Mouse (Mus musculus) urinary bladder, adult 18-20 months (tissue): ENCODE measurements around the gene Foxd4.
"Not testable (repeated sequence)": the region's sequence is repeated elsewhere in the genome, so short reads cannot be mapped to it uniquely, and the experiment has no call there.

Experiments
- DNase-seq, 2 experiments: peaks; one replicate each; pipeline ENCODE4 v3.0.0; 2022; ENCODE audit warnings: low spot score in 2 of 2, mixed read lengths in 2 of 2

Foxd4 gene

DNA sequence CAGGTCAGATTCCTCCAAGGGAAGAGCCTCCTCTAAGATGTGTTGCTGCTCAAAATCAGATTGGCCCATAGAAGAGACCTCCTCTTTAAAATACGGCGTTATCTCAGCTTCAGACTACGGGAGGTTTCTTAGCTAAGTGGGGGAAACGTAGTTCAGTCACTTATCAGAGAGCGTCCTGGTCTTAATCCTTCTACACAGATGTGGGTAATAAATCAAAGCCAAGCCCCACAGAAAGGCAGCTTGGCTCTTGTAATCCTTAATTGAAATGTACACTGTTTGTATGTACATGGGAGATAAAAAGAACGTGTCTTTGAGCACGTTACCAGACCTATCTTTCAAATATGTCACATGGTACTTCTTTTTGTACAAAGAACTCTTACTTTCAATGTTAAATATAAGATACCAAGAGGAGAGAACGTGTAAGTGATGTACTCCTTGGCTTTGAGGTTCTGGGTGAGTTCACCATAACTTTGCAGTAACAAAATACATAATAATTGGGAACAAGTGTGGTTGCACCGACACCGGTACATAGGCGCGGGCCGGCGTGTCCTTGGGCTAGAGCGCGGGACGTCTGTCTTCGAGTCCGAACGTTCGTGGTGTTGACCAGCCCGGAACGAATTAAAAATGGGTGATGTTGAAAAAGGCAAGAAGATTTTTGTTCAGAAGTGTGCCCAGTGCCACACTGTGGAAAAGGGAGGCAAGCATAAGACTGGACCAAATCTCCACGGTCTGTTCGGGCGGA is 25.7 kb downstream of the Foxd4 start, which contains the start of gene Gm10053:
Gm10053 (plus strand) TSS at position 558 of the 742 bp plus-strand sequence.
- not testable (repeated sequence) for DNase-seq

DNA sequence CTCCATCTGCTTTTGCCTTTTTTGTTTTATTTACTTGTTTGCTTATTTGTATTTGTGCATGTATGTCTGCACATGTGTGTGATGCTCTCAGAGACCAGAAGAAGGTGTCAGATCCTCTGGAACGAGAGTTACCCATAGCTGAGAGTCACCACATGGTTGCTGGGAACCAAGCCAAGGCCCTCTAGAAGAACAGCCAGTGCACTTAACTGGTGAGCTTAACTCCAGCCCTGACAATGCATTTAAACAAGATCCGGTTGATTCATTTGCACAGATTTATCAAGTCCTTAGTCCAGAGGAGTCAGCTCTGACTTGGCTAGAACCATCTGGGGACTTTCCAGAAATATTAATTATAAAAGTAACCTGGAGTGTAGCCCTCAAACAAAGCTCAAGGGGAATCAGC is 27.1 kb downstream of the Foxd4 start:
- DNase-seq: no peak

DNA sequence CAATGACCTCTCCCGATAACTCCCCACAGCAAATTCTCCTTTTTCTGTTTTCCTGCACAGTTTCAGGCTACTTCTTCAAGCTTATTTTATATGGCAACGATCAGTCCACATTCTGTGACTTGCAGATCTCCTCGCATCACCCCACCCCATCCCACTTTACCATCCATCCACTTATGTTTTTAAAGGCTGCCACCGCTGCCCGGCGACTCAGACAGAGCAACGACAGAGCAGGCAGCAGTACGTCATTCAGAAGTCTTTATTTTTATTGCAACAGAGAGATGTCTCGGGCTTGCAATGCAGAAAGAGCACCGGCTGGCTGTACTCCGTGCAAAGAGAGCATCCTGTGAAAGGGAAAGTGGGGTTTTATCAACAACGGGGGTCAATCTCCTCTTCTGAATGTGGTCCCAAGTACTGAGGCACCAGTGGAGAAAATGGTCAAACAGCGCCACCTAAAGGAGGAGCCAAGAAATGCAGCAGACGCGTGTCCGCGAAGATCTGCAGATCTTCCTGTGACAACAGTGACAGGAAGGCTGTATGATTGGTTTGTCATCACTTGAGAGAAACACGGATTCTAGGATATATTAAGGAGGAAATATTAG is 29.9 kb downstream of the Foxd4 start:
- DNase-seq: peak; percentile 20 to 41

DNA sequence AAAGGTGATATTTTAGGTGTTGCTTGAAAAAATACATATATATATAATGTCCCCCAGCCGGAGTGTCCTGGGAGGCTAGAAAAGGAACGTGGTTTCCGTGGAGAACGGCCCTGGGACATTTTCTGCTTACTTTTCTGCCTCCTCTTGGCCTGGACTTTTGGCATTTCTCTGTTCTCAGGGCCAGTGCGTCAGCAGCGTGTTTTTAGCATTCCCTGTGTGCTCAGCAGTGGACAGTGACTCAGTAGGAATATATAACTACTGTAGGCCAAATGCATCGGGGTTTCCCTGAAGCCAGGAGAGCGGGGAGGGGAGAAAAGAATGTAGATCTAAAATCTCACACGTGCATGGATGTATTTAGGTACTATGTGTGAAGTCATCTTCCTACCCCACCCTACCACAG is 35.6 kb downstream of the Foxd4 start:
- no peak for DNase-seq

DNA sequence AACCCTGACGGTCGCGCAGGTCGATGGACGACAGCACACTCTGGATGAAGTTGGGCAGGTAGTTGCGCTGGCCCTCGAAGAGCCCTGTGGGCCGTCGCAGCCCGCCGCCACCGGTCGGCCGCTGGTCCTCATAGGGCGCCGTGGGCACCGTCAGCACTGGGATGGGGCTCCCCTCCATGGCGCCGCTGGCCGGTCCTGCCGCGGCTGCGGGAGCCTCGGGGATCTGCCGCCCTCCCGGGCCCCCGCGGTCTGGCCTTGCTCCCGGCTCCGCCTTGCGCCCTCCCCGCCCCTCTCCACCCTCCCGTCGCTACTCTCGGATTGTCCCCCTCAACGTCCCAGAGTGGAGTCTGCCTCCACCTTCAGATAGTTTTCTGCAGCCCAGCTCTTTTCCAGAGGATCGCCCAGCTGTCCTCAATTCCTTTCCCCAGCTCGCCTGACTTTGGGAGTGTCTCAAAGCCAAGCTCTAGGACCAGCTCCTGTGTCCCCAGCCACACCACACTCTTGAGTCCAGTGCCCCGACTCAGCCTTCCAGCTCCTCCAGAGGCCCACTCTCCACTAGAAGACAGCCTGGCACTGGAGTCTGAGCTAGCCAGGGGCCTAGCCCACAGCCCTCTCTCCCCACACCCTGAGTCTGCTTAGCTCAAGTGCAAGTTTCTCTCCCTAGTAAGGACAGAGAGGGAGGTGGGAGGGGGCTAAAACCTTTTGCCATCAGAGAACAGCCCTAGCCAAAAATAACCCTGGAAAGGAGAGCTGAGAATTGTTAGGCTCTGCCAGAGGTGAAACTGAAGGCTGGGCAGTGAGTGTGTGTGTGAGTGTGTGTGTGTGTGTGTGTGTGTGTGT is 39.2 kb downstream of the Foxd4 start, which contains the start of gene Pgm5:
Pgm5 (minus strand) TSS at position 244 of the 840 bp plus-strand sequence.
- DNase-seq: peak; percentile 11 to 14

DNA sequence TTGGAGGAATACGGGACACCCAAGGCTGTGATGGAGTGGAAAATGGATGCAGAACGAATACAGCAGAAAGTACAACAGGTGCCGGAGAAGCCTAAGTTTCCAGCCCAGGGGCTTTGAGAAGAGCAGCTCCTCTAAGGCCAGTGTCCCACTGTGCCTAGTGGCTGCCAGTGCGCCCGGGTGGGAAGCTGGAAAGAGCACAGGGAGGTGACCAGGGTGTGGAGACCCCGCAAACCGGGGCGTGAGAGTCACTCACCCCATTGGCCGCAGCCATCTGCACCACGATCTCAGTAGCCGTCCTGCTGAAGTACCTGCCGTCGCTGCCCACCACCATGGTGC is 39.8 kb downstream of the Foxd4 start:
- DNase-seq: no peak

DNA sequence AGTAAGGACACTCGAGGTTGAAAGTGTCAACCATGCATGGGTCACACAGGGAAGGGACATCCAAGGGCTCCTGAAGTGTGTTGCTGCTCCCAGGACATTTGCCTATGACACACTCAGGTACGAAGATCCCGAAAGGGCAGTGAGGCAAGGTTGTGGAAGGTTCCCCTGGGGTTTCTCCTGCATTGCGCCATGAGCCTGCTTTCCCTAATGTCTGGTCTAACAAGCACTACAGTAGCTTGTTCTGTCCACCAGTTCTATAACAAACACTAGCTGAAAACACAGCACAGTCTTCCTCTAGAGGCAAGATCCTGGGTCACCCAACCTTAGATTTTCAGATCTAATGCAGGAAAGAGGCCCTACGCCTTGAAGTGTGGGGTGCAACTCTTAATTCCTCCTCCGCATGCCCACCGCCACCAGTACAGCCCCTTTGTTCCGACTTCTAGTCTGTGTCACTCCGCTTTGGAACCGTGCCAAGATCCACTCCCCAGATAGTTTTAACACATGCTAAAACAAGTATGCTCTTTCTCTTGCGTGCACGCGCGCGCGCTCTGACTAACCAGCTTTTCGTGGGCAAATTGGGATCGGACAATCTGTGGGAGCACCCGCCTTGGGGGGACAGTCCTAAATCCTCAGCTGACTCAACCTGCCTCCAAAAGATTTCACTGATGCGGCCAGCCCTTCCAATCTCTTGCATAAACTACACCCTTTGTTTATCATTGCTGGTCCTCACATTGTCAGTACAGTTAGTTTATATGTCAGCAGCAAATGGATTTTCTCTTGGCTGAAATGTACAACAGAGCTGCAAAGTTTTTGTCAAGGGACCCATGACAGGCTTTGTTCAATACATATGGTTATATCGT is 49.3 kb downstream of the Foxd4 start:
- peak; percentile 24 to 34 for DNase-seq
